Mouse (Mus musculus) testis, postnatal 10 days (tissue): ENCODE measurements around the gene Srsf1.

Experiments
- DNase-seq: peaks from one replicate; pipeline ENCODE4 v3.0.0; 2021; ENCODE audit warnings: low spot score

Srsf1 gene

DNA sequence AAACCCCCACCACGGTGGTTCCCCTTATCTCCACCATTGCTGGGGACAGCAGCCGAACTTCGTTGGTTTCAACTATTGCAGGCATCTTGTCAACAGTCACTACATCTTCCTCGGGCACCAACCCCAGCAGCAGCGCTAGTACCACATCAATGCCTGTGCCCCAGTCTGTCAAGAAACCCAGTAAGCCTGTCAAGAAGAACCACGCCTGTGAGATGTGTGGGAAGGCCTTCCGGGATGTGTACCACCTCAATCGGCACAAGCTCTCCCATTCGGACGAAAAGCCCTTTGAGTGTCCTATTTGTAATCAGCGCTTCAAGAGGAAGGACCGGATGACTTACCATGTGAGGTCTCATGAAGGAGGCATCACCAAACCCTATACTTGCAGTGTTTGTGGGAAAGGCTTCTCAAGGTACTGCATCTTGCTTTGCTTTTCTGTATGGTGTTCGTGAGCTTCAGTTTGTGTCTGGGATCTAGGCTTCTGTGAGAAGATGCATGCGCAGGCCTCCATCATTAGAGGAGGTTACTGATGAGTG is 26.2 kb downstream of the Srsf1 start:
- DNase-seq: no peak

DNA sequence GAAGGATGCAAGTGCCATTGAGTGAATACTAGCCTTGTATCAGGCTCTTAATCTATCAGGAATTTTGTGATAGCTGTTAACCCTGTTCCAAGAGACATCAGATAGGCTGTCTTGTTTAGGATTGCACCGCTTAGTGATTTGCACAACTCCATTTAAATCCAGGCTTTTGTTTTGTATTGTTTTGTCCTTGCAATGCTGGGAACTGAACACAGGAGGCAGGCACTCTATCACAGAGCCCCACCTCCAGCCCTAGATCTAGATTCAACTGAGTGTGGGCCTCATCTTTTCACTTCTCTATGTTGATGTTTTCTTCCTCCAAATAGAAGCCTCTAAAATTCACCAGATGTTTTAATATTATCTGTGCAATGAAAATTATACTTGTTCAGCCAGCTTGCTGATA is 28.5 kb downstream of the Srsf1 start:
- DNase-seq: no peak

DNA sequence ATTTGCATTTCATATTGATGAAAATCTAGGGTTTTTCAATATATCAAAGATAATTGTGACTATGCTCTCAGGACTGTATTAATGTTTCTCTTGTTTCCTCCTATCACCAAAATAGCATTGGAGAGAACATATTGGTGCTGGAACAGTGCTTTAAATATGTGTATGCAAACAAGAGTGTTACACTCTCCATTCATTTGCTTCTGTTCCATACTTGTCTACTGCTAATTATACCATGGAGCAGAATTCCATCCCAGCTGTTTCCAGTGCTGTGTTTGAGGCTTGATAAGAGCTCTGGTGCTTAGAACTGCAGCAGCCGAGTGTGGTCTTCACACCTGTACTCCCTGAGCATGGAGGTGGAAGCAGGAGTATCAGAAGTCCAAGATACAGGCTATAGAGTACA is 29.2 kb downstream of the Srsf1 start:
- no peak for DNase-seq

DNA sequence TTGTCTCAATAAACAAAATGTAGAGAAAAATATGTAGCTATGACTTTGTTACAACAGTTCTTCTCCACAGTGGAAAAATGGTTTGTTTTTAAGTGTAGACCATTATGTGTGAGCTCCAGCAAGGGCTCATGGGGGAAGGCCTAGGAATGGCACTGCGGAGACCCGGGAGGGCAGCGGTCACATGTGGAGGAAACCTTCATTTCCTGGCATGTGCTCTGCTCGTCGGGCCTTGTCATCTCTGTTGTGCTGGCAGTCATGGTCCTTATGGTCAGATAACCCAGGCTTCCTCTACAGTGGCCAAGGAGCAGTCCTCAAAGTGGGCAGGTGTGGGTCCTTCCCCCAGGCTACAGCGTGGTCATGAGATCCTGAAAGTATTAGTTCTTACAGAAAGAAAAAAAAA is 36.5 kb downstream of the Srsf1 start:
- no peak for DNase-seq

DNA sequence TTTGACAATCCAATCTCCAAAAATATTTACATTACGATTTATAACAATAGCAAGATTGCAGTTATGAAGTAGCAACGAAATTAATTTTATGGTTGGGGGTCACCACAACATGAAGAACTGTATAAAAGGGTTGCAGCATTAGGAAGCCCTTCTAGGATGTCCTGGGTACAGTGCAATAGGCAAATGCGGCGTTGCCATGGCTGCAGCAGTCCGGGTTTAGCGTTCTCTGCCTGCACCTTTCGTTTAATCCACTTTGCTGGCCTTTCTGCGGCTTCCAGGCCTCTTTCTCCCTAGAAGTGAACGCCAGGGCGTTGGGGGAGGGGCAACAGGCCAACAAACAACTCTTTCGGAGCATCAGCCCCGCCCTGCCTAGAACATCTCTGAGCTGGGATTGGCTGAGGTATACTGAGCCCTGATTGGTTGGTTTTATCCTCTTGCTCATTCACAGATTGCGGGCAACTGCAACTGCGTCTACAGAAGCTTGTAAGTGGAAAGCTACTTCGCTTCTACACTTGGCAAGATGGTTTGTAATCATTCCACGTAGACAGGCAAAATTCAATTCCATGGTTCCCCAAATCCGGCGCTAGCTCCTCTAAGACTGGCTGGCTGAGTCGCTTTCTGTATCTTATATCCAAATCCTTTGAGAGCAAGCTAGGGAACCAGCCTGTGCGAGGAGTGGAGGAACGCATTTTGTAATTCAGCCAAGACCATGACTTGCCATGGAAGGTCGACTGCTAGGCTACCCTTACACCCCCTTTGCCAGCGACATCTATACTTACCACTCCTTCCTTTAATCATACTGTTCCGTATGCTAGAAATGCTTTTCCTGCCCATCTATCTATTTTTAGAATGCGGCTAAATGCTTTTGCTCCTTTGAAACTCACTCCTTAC is 39.8 kb downstream of the Srsf1 start:
- peak; percentile 95 for DNase-seq

DNA sequence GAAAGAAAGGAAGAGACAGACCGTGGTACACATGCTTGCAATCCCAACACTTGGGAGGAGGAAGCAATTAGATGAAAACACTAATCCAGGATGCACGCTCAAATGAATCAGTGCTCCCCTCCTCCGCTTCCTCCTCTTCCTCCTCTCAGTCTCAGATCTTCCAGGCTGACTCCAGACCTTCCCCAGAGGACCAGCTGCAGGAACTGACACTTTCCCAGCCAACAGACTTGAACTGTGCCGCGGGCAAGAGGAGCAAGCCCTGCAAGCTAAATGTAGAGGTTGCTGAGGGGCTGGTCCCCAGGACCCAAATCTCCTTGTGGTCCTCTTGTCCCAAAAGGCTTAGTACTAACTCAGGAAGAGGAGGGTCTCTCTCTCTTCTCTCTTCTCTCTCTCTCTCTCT is 42.0 kb downstream of the Srsf1 start:
- no peak for DNase-seq

DNA sequence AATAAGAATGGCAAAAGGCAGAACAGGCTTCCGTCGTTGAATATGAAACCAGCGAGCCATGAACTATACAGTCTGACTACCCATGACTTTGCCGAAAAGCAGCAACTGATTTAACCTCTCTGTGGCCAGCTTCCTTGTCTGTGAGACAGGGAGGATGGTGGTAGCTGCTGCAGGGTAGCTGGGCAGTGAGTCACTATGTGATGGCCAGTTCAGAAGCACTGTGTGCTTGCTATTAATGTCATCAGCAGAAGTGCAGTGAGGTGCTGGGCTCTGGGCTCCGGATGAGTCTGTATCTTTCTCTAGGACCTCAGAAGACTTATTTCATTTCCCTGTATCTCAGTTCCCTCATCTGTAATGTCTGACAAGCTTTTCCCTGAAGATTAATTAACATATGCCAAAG is 43.1 kb downstream of the Srsf1 start:
- DNase-seq: no peak

DNA sequence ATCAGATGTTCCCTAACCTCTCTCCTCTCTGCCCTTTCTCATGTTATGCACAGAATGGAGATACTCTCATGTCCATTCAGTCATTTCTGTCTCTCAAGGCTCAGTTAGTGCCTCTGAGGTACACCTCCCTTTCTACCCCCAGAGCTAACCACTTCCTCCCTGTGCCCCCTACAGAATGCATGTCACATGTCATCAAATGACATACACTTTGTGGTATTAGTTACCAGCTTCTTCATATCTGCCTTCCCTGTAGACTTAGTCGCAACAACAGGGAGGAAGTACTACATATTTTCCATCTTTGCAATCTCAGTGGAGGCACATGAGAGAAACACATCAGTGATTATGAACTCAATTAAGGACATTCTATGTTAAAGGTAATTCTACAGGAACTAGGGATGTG is 44.8 kb downstream of the Srsf1 start:
- no peak for DNase-seq

DNA sequence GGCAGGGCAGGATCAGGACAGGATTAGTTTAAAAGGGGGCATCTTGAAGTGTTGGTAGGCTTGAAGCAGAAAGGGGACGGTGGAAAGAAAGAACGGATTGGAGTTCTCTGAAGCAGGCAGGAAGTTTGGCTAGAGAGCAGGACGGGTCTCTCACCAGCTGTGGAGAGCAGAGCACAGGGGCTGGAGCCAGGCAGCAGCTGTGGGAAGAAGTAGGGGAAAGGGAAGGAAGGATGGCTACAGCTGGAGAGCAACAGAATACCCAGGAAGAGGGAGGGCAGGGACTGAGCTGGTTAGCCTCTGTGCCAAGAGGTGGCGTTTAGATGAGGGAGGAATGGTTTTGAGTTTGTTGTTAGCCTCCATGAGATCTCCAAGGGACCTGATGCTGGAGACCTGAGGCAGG is 50.0 kb downstream of the Srsf1 start:
- peak; percentile 56 for DNase-seq

DNA sequence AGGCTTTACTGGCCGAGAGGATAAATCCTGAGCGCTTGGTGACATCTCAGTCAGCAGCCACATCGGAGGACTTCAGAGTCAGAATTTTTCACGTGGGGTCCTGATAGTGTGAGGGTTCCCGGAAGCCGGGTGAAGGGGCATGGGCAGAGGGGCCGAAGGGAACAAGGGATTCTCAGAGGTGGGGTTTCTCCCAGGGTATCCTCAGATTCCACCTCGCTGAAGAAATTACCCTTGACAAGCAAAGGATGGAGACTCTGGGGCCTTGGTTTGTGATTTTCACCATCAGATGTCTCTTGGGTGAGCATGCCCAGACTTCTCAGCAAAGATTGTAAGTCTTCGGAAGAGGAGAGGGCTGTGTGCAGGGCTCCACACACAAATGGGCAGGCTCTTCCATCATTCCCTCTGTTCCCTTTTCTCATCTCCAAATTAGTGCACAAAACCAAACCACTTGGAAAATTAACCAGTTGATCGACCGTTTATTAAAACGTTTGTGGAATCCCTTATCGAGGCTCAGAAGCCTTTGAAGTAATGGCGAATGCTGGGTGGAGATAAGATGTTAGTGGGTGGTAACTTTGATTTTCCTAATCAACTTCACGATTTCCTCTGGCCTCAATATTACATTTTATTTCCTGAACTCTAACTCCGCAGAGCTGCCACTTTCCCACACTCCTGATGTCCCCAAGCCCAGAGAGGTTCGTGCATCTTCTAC is 51.0 kb downstream of the Srsf1 start, which contains the start of gene Cuedc1:
Gene Cuedc1, plus strand, starts transcription at position 38 of the 709 bp plus-strand sequence.
- DNase-seq: no peak

DNA sequence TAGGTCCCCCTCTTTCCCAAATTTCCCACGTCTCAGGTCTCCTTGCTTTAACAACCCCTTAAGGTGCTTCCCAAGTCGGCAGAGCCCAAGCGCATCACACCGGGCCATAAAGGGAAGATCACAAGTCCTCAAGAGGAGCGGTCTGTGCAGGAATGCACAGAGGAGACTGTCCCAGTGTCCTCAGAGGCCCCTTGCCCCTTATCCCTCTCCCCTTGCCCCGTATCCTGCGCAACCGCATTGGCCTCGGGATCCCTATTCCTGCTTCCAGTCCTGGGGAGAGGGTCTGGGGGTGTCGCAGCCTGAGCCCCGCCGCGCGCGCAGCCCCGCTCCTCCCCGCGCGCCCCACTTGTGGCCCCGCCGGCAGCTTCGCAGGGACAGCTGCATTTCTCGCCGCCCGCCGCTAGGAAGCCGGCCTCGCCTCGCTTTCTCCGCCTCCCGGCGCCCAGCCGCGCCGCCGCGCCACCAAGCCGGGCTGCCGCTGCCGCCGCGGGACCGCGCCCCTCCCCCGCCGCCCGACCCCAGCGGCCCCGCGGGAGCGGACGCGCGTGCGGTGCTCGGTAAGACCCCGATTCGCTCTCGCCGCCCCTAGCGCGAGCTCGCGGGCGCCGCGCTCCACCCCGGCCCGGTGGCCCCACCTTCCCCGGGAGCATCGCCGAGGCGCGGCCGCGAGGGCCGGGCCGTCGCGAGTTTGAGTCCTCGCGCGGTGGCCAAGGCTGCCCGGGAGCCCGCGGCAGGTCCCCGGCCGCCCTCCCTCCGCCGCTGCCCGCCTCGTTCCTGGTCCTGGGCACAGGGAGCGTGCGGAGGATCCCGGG is 51.8 kb downstream of the Srsf1 start:
- DNase-seq: peak; percentile 85

DNA sequence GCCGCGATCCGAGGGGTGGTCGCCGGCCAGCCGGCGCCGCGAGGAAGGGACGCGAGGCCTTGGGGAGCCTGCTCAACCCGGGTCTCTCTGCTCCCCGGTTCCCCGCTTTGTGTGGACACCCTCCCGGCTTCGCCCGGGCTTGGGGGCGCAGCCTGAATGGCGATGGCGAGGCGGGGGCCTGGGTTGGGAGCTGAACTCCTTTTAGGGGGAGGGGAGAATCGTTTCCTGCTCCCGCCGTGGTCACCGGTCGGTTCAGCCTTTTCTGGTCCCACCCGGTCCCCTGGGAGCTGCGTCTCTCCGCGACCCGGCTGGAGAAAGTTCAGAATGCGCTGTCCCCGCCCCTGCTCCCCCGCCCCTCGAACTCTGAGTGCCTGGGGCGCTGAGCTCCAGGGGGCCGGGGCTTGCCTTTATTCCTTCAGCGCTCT is 52.4 kb downstream of the Srsf1 start:
- DNase-seq: peak; percentile 78

DNA sequence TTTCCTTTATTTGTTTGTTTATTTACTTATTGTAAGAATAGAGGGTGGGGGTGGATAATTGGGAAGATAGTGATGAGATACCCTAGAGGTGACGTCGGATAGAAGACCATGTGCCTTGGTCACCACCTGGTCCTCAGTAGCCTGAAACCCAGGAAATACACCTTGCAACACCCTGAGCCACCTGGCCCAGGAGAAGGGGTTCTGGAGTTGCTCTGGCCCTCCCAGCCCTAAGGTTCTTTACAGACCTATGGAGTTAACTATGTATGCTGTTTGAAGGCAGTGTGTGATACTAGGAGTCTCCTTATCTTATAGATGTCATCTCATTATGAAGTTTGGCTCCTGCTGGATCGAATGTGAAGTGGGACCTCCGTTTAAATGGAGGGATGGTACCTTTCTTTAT is 53.0 kb downstream of the Srsf1 start:
- DNase-seq: no peak
